Mouse (Mus musculus): ENCODE measurements around the gene Anks1b.

GRCm38 (mm10) chr10:90081151-90081550 is 207.8 kb downstream of the Anks1b start:
- TF ChIP-seq CTCF (IDR thresholded peaks at IDR 0.05) (no peak), EP300 (IDR thresholded peaks at IDR 0.05) (no peak)

All from lung, postnatal 0 days (tissue).